16 mouse cellular contexts compared by ENCODE assay signal in the genomic region with DNA sequence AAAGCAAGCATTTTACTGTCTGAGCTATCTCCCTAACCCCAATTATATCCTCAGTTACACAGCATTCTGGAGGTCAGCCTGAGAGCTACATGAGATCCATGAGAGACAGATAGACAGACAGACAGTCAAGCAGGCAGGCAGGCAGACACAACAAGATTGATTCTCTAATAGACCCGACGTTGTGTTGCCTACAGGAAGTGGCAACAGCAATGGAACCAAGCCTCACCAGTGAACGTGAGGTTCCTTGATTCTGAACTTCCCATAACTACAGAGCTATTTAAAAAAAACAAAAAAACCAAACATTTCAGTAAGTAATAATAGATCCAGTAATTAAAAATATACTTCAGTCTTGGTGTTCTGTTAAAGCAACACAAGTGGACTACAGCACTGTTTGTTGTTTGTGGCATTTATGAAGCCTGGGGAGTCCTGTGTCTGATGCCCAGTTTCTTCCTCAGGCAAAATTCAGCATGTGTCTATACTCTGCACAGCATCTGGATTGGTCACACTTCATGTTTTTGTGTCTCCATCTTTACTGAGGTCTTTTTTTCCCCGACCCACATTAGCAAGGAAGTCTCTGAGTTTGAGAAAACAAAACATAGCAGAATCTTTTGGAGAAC. TPM values are rescaled to one million over a fixed set of nuclear protein-coding genes. Genes with fewer than 3 reads are reported as not detected.
DNase-seq lines count a peak whose midpoint lies in the region; ATAC-seq and TF ChIP-seq lines count a peak whose summit lies in the region.
"Had no signal": no experiment of that assay in that cellular context is flagged by ENCODE, and none has a peak within 500 bp of the region (broad histone marks: within the 10 kb centered on the region; RNA-seq: fewer than 3 reads in every experiment).

No protein-coding gene starts in this region.

- peaks cover 8% of the 10 kb centered on the region for H3K4me1 ChIP-seq in thymus, adult 2 months (replicated peaks; ENCODE audit: control insufficient read depth, insufficient read depth, low read length)
- H3K4me1 ChIP-seq in embryonic facial prominence, embryonic 10.5 days, result no peaks in the 10 kb centered on the region
- no peaks in the 10 kb centered on the region for H3K4me1 ChIP-seq in forebrain, embryonic 12.5 days
- H3K4me1 ChIP-seq: limb, embryonic 10.5 days had no signal

- H3K36me3 ChIP-seq in thymus, adult 2 months (ENCODE audit: control insufficient read depth, insufficient read depth, low read length), result no peaks in the 10 kb centered on the region
- H3K36me3 ChIP-seq in embryonic facial prominence, embryonic 10.5 days (replicated peaks), result no peaks in the 10 kb centered on the region
- H3K36me3 ChIP-seq in forebrain, embryonic 12.5 days (replicated peaks), result no peaks in the 10 kb centered on the region
- H3K36me3 ChIP-seq: limb, embryonic 10.5 days had no signal

- DNase-seq in thymus, postnatal 14 days, result peak; percentile 26
- no peak for DNase-seq in thymus, adult 2 months
- no peak for DNase-seq in adrenal gland, adult (ENCODE audit: inconsistent age in 2 of 2, low spot score in 1 of 2)
- no peak for DNase-seq in embryonic facial prominence, embryonic 10.5 days (ENCODE audit: low spot score)
- DNase-seq: adrenal gland, adult 8-10 months; cerebellum, postnatal 10 days; heart, postnatal 14 days; kidney, postnatal 25 days; layer of hippocampus, postnatal 36 days had no signal

- H3K9me3 ChIP-seq in embryonic facial prominence, embryonic 10.5 days, result no peaks in the 10 kb centered on the region
- no peaks in the 10 kb centered on the region for H3K9me3 ChIP-seq in forebrain, embryonic 12.5 days
- H3K9me3 ChIP-seq: limb, embryonic 10.5 days had no signal

- no peaks in the 10 kb centered on the region for H3K27me3 ChIP-seq in thymus, adult 2 months (ENCODE audit: control insufficient read depth, insufficient read depth, low read length)
- no peaks in the 10 kb centered on the region for H3K27me3 ChIP-seq in embryonic facial prominence, embryonic 10.5 days (replicated peaks; ENCODE audit: low read depth, poor library complexity, severe bottlenecking)
- no peaks in the 10 kb centered on the region for H3K27me3 ChIP-seq in forebrain, embryonic 12.5 days
- H3K27me3 ChIP-seq: Patski had no signal

- H3K4me3 ChIP-seq in thymus, adult 2 months (ENCODE audit: control insufficient read depth, insufficient read depth, low read length), result no peak overlapping the region
- no peak overlapping the region for H3K4me3 ChIP-seq in embryonic facial prominence, embryonic 10.5 days
- no peak overlapping the region for H3K4me3 ChIP-seq in forebrain, embryonic 12.5 days (replicated peaks)
- H3K4me3 ChIP-seq: limb, embryonic 10.5 days had no signal

- 13% methylated on average over 4 of the region's 4 CpGs for WGBS in thymus, adult 2 months
- WGBS in embryonic facial prominence, embryonic 10.5 days, result 69% methylated on average over 4 of the region's 4 CpGs
- 80% methylated on average over 4 of the region's 4 CpGs for WGBS in forebrain, embryonic 12.5 days

- no peak overlapping the region for H3K9ac ChIP-seq in forebrain, embryonic 12.5 days

- no peak overlapping the region for H3K4me2 ChIP-seq in forebrain, embryonic 12.5 days
- H3K4me2 ChIP-seq: midbrain, embryonic 11.5 days had no signal

- ATAC-seq in hematopoietic stem cell, adult 5-6 weeks (replicated peaks in 1 of 2; ENCODE audit: insufficient read depth in 1 of 2, low FRiP score in 2 of 2, low TSS enrichment in 1 of 2, low read depth in 1 of 2, poor library complexity in 2 of 2, severe bottlenecking in 2 of 2), result peak; percentile 56 to 59; a peak in 3 of 4 replicates
- peak; percentile 82 for ATAC-seq in megakaryocyte, adult 5-6 weeks (ENCODE audit: poor library complexity, severe bottlenecking)
- ATAC-seq in forebrain, embryonic 12.5 days (ENCODE audit: low FRiP score), result no peak
- ATAC-seq: intestine, postnatal 0 days; Patski had no signal

- no peak overlapping the region for H3K27ac ChIP-seq in thymus, adult 2 months (ENCODE audit: control insufficient read depth, insufficient read depth, low read length)
- H3K27ac ChIP-seq in embryonic facial prominence, embryonic 10.5 days (replicated peaks), result no peak overlapping the region
- H3K27ac ChIP-seq in forebrain, embryonic 12.5 days, result no peak overlapping the region
- H3K27ac ChIP-seq: limb, embryonic 10.5 days had no signal

- TF ChIP-seq CTCF in thymus, adult 2 months (IDR thresholded peaks at IDR 0.05; ENCODE audit: borderline replicate concordance, control insufficient read depth, extremely low read depth, insufficient read depth, low read length, poor library complexity), result no peak

- TF ChIP-seq POLR2A in thymus, adult 2 months (IDR thresholded peaks at IDR 0.05; ENCODE audit: control insufficient read depth, extremely low read depth, insufficient read depth, low read length, poor library complexity), result no peak

RNA-seq across cellular contexts. Expression of a gene that starts 19.9 kb away (rescaled TPM):
- polyA plus RNA-seq in thymus, adult 2 months (2012; rRNA removed), result 2.1 and 2.3 TPM in 2 replicates
- 7.1 and 17.7 TPM in 2 replicates for total RNA-seq in hematopoietic stem cell, adult 5-6 weeks (2017)
- 138 and 149 TPM in 2 replicates for total RNA-seq in megakaryocyte, adult 5-6 weeks (2015)
- 55.5 and 60.0 TPM in 2 replicates for total RNA-seq in megakaryocyte, adult 5-6 weeks (2017)
- 16.5 and 16.7 TPM in 2 replicates for polyA plus RNA-seq in embryonic facial prominence, embryonic 10.5 days (2016; fragmentation: Nextera tagmentation; extraction: Ambion mirVana)
- polyA plus RNA-seq in forebrain, embryonic 12.5 days (2016; fragmentation: Nextera tagmentation; extraction: Ambion mirVana), result 22.1 and 22.6 TPM in 2 replicates
